Comparison of ENCODE assay signal across 13 mouse cellular contexts in genomic region chr7:44445528-44445923, GRCm38 (mm10). TPM values are rescaled to one million over a fixed set of nuclear protein-coding genes. Genes with fewer than 3 reads are reported as not detected.
DNase-seq lines count a peak whose midpoint lies in the region; ATAC-seq and TF ChIP-seq lines count a peak whose summit lies in the region.
"Had no signal": no experiment of that assay in that cellular context is flagged by ENCODE, and none has a peak within 500 bp of the region (broad histone marks: within the 10 kb centered on the region; RNA-seq: fewer than 3 reads in every experiment).

No protein-coding gene starts in this region.

- H3K9me3 ChIP-seq in hindbrain, embryonic 15.5 days, result no peaks in the 10 kb centered on the region
- H3K9me3 ChIP-seq in neural tube, embryonic 14.5 days (ENCODE audit: control insufficient read depth, low read length), result no peaks in the 10 kb centered on the region

- 40% methylated on average over 7 of the region's 7 CpGs for WGBS in hindbrain, embryonic 15.5 days
- WGBS in neural tube, embryonic 14.5 days, result 22% methylated on average over 7 of the region's 7 CpGs

- H3K9ac ChIP-seq in hindbrain, embryonic 15.5 days, result peak overlapping the region; percentile 32
- H3K9ac ChIP-seq in neural tube, embryonic 14.5 days (replicated peaks; ENCODE audit: low read depth, low read length), result peak overlapping the region; percentile 32

- intact Hi-C loops in left cerebral cortex, adult 2 months (cut with DNase I), result no loop called here
- intact Hi-C loops in left cerebral cortex, postnatal 4 days (cut with DNase I), result loop anchor here (10.0 kb wide), 1 partner anchor 61 kb away; the partner anchor contains the start of genes 1700008O03Rik and Syt3

- ATAC-seq in hindbrain, embryonic 15.5 days (ENCODE audit: low FRiP score, low read depth), result no peak
- no peak for ATAC-seq in neural tube, embryonic 14.5 days (ENCODE audit: low read depth)

- peak; percentile 62 for DNase-seq in cerebellum, adult 11-12 months
- DNase-seq in cerebellum, adult 8-10 months, result no peak
- DNase-seq in left cerebral cortex, adult 2 months (ENCODE audit: extremely low spot score in 1 of 2, low spot score in 2 of 2), result peak in 1 of 2 experiments; percentile 42
- no peak for DNase-seq in left cerebral cortex, adult 18-20 months (ENCODE audit: low spot score in 2 of 2)
- no peak for DNase-seq in adipocyte (ENCODE audit: low spot score)
- no peak for DNase-seq in left cerebral cortex, postnatal 4 days
- DNase-seq: gastrocnemius, postnatal 14 days; kidney, postnatal 25 days had no signal

- no peaks in the 10 kb centered on the region for H3K27me3 ChIP-seq in hindbrain, embryonic 15.5 days
- no peaks in the 10 kb centered on the region; the same call in 1 of the 2 replicates for H3K27me3 ChIP-seq in neural tube, embryonic 14.5 days (ENCODE audit: control insufficient read depth, insufficient read depth, low read length)

- peaks cover 72% of the 10 kb centered on the region for H3K4me1 ChIP-seq in hindbrain, embryonic 15.5 days (replicated peaks)
- H3K4me1 ChIP-seq in neural tube, embryonic 14.5 days (ENCODE audit: control insufficient read depth, insufficient read depth, low read length), result peaks cover 46% of the 10 kb centered on the region

- peaks cover 35% of the 10 kb centered on the region for H3K36me3 ChIP-seq in hindbrain, embryonic 15.5 days
- H3K36me3 ChIP-seq in neural tube, embryonic 14.5 days (ENCODE audit: control insufficient read depth, insufficient read depth, low read length), result peaks cover 37% of the 10 kb centered on the region

- peak overlapping the region; percentile 70 for H3K27ac ChIP-seq in left cerebral cortex, adult 2 months
- 0 out of 2 replicates have a peak overlapping the region, but pooled peaks have one; percentile 4 for H3K27ac ChIP-seq in hindbrain, embryonic 15.5 days (replicated peaks)
- no peak overlapping the region for H3K27ac ChIP-seq in neural tube, embryonic 14.5 days (ENCODE audit: low read depth, low read length)

- peak overlapping the region; percentile 83 for H3K4me2 ChIP-seq in hindbrain, embryonic 15.5 days
- peak overlapping the region; percentile 97 for H3K4me2 ChIP-seq in neural tube, embryonic 14.5 days (ENCODE audit: low read depth, low read length)

- H3K4me3 ChIP-seq in left cerebral cortex, adult 2 months, result peak overlapping the region; percentile 78
- H3K4me3 ChIP-seq in hindbrain, embryonic 15.5 days, result peak overlapping the region; percentile 68
- H3K4me3 ChIP-seq in neural tube, embryonic 14.5 days (ENCODE audit: low read depth, low read length), result peak overlapping the region; percentile 80

- no peak for TF ChIP-seq CTCF in left cerebral cortex, adult 2 months (IDR thresholded peaks at IDR 0.05)

RNA-seq across cellular contexts. Expression of gene Lrrc4b, which starts 16.7 kb away (rescaled TPM):
- 100 to 1,000 TPM; 278 to 294 TPM for total RNA-seq in left cerebral cortex, adult 2 months (2021)
- total RNA-seq in left cerebral cortex, adult 18-20 months (2021), result 100 to 1,000 TPM; 284 to 289 TPM
- polyA plus RNA-seq in hindbrain, embryonic 15.5 days (2015; fragmentation: Nextera tagmentation; extraction: Ambion mirVana), result 16.7 and 16.9 TPM in 2 replicates
- polyA plus RNA-seq in neural tube, embryonic 14.5 days (2014; fragmentation: Nextera tagmentation; extraction: Ambion mirVana), result 21.9 and 28.1 TPM in 2 replicates
- total RNA-seq in left cerebral cortex, postnatal 4 days (2021), result 100 to 1,000 TPM; 357 to 379 TPM
- polyA plus RNA-seq: liver, embryonic 16.5 days had no signal

RNA-seq across cellular contexts. Expression of gene Aspdh, which starts 19.7 kb away (rescaled TPM):
- 10 to 100 TPM in 1 of 2 experiments, 1 to 10 TPM in 1; 9.8 to 10.0 TPM for total RNA-seq in left cerebral cortex, adult 2 months (2021)
- 1 to 10 TPM; 5.0 to 5.6 TPM for total RNA-seq in left cerebral cortex, adult 18-20 months (2021)
- 3.7 and 5.0 TPM in 2 replicates for polyA plus RNA-seq in hindbrain, embryonic 15.5 days (2015; fragmentation: Nextera tagmentation; extraction: Ambion mirVana)
- 3.3 and 5.2 TPM in 2 replicates for polyA plus RNA-seq in neural tube, embryonic 14.5 days (2014; fragmentation: Nextera tagmentation; extraction: Ambion mirVana)
- total RNA-seq in left cerebral cortex, postnatal 4 days (2021), result 10 to 100 TPM; 20.5 to 24.5 TPM
- total RNA-seq: gastrocnemius, postnatal 14 days; MEL had no signal
- polyA plus RNA-seq: intestine, embryonic 14.5 days had no signal

RNA-seq across cellular contexts. Expression of gene Josd2, which starts 22.3 kb away (rescaled TPM):
- 10 to 100 TPM; 72.3 to 86.6 TPM for total RNA-seq in left cerebral cortex, adult 2 months (2021)
- total RNA-seq in left cerebral cortex, adult 18-20 months (2021), result 10 to 100 TPM; 76.7 to 77.9 TPM
- polyA plus RNA-seq in hindbrain, embryonic 15.5 days (2015; fragmentation: Nextera tagmentation; extraction: Ambion mirVana), result 44.0 and 45.7 TPM in 2 replicates
- polyA plus RNA-seq in neural tube, embryonic 14.5 days (2014; fragmentation: Nextera tagmentation; extraction: Ambion mirVana), result 26.9 and 33.4 TPM in 2 replicates
- 10 to 100 TPM; 31.9 to 32.6 TPM for total RNA-seq in left cerebral cortex, postnatal 4 days (2021)

RNA-seq across cellular contexts. Expression of gene Emc10, which starts 50.8 kb away (rescaled TPM):
- 100 to 1,000 TPM; 192 to 201 TPM for total RNA-seq in left cerebral cortex, adult 2 months (2021)
- total RNA-seq in left cerebral cortex, adult 18-20 months (2021), result 100 to 1,000 TPM; 206 to 210 TPM
- polyA plus RNA-seq in hindbrain, embryonic 15.5 days (2015; fragmentation: Nextera tagmentation; extraction: Ambion mirVana), result 148 and 165 TPM in 2 replicates
- polyA plus RNA-seq in neural tube, embryonic 14.5 days (2014; fragmentation: Nextera tagmentation; extraction: Ambion mirVana), result 153 and 162 TPM in 2 replicates
- total RNA-seq in left cerebral cortex, postnatal 4 days (2021), result 100 to 1,000 TPM; 146 to 150 TPM

RNA-seq across cellular contexts. Expression of gene Fam71e1, which starts 50.9 kb away (rescaled TPM):
- total RNA-seq in left cerebral cortex, adult 2 months (2021), result 10 to 100 TPM; 15.5 to 21.0 TPM
- total RNA-seq in left cerebral cortex, adult 18-20 months (2021), result 10 to 100 TPM; 15.1 to 15.5 TPM
- polyA plus RNA-seq in hindbrain, embryonic 15.5 days (2015; fragmentation: Nextera tagmentation; extraction: Ambion mirVana), result 21.3 and 23.6 TPM in 2 replicates
- 19.5 and 24.9 TPM in 2 replicates for polyA plus RNA-seq in neural tube, embryonic 14.5 days (2014; fragmentation: Nextera tagmentation; extraction: Ambion mirVana)
- 10 to 100 TPM; 23.8 to 27.3 TPM for total RNA-seq in left cerebral cortex, postnatal 4 days (2021)
